Mouse (Mus musculus) midbrain, embryonic 11.5 days (tissue): ENCODE data around the gene Tmem132c. TPM values are rescaled to one million over a fixed set of nuclear protein-coding genes. Genes with fewer than 3 reads are reported as not detected.

ENCODE experiments used
- ATAC-seq: fragments of 200-750 bp; cut with Nextera tagmentation; 2 replicates; pipeline ENCODE4 v1.8.0; 2017; ENCODE audit warnings: moderate TSS enrichment, moderate library complexity; ENCODE audit not compliant: low FRiP score
- DNase-seq: peaks from one replicate; pipeline ENCODE4 v3.0.0; 2015; ENCODE audit warnings: low spot score; ENCODE audit errors: missing footprints
- H3K27ac ChIP-seq: fragments of 300-500 bp; sonication (generic); 2 replicates; pipeline ENCODE4 v1.5.1; 2014; ENCODE audit warnings: low read depth, low read length
- H3K27me3 ChIP-seq: fragments of 300-500 bp; sonication (generic); 2 replicates; pipeline ENCODE4 v1.6.1; 2014; ENCODE audit warnings: mild to moderate bottlenecking, low read length, moderate library complexity, mixed read lengths; ENCODE audit not compliant: control insufficient read depth, insufficient read depth
- H3K36me3 ChIP-seq: fragments of 300-500 bp; sonication (generic); 2 replicates; pipeline ENCODE4 v1.6.1; 2014; ENCODE audit warnings: mild to moderate bottlenecking, low read length, moderate library complexity, mixed read lengths; ENCODE audit not compliant: control insufficient read depth, insufficient read depth
- H3K4me1 ChIP-seq: fragments of 300-500 bp; sonication (generic); 2 replicates; pipeline ENCODE4 v1.6.1; 2014; ENCODE audit warnings: low read length; ENCODE audit not compliant: control insufficient read depth, insufficient read depth
- H3K4me2 ChIP-seq: fragments of 300-500 bp; sonication (generic); 2 replicates; pipeline ENCODE4 v1.6.1; 2014; ENCODE audit warnings: mild to moderate bottlenecking, moderate library complexity
- H3K4me3 ChIP-seq: fragments of 300-500 bp; sonication (generic); 2 replicates; pipeline ENCODE4 v1.5.1; 2014; ENCODE audit warnings: low read depth, low read length
- H3K9ac ChIP-seq: fragments of 300-500 bp; sonication (generic); 2 replicates; pipeline ENCODE4 v1.6.1; 2014; ENCODE audit warnings: low read length
- H3K9me3 ChIP-seq: fragments of 300-500 bp; sonication (generic); 2 replicates; pipeline ENCODE4 v1.6.1; 2016; ENCODE audit warnings: low read length; ENCODE audit not compliant: control insufficient read depth
- WGBS: fragments of 180-500 bp; shearing (Covaris S2); extraction: QIAGEN DNeasy Blood & Tissue Kit; methylation state at CpG from one replicate; pipeline ENCODE4 v1.1.7; 2014; 5-methylcytosine and 5-hydroxymethylcytosine counted together
- polyA plus RNA-seq: library from polyadenylated mRNA; unstranded; fragments of >200 nt; fragmentation: Nextera tagmentation; extraction: Ambion mirVana; gene quantifications from 2 replicates; pipeline ENCODE4 v1.2.1, GENCODE M21; 2014

Tmem132c gene
- polyA plus RNA-seq, 1 experiment from 2014 or later: 16.3 TPM

GRCm38 (mm10) chr5:127583658-127584057 lies 342.1 kb downstream of the Tmem132c start:
- Histone ChIP-seq H3K4me3 (no peak overlapping the region), H3K9me3 (no peaks in the 10 kb centered on the region), H3K4me2 (no peak overlapping the region), H3K36me3 (no peaks in the 10 kb centered on the region), H3K27me3 (no peaks in the 10 kb centered on the region), H3K27ac (no peak overlapping the region), H3K4me1 (no peaks in the 10 kb centered on the region), H3K9ac (no peak overlapping the region)
- peak; percentile 64 for DNase-seq
- 86% methylated on average over 8 of the region's 8 CpGs for WGBS
- no peak for ATAC-seq

GRCm38 (mm10) chr5:127587854-127588253 lies 346.2 kb downstream of the Tmem132c start:
- ATAC-seq (no peak), DNase-seq (no peak)
- Histone ChIP-seq H3K9me3 (no peaks in the 10 kb centered on the region), H3K4me2 (no peak overlapping the region), H3K27me3 (no peaks in the 10 kb centered on the region), H3K36me3 (peaks cover 5% of the 10 kb centered on the region; the same call in 1 of the 2 replicates), H3K4me3 (no peak overlapping the region), H3K4me1 (no peaks in the 10 kb centered on the region), H3K9ac (no peak overlapping the region), H3K27ac (no peak overlapping the region)
- WGBS: 73% methylated on average over 6 of the region's 6 CpGs

GRCm38 (mm10) chr5:127592406-127592805 lies 350.8 kb downstream of the Tmem132c start:
- no peak overlapping the region for H3K9ac ChIP-seq
- DNase-seq (no peak), ATAC-seq (no peak)
- H3K27me3 ChIP-seq: no peaks in the 10 kb centered on the region
- H3K4me3 ChIP-seq: no peak overlapping the region
- no peak overlapping the region for H3K4me2 ChIP-seq
- no peaks in the 10 kb centered on the region for H3K4me1 ChIP-seq
- peaks cover 10% of the 10 kb centered on the region for H3K36me3 ChIP-seq
- no peak overlapping the region for H3K27ac ChIP-seq
- no peaks in the 10 kb centered on the region for H3K9me3 ChIP-seq
- WGBS: 66% methylated on average over 5 of the region's 5 CpGs

GRCm38 (mm10) chr5:127592854-127593253 lies 351.2 kb downstream of the Tmem132c start:
- no peaks in the 10 kb centered on the region for H3K27me3 ChIP-seq
- H3K27ac ChIP-seq: no peak overlapping the region
- ATAC-seq: no peak
- no peaks in the 10 kb centered on the region for H3K4me1 ChIP-seq
- 80% methylated on average over 6 of the region's 6 CpGs for WGBS
- no peak overlapping the region for H3K4me3 ChIP-seq
- H3K36me3 ChIP-seq: peaks cover 10% of the 10 kb centered on the region
- DNase-seq: no peak
- no peak overlapping the region for H3K9ac ChIP-seq
- H3K4me2 ChIP-seq: no peak overlapping the region
- no peaks in the 10 kb centered on the region for H3K9me3 ChIP-seq

- Histone ChIP-seq H3K36me3 (peaks cover 22% of the 10 kb centered on the region), H3K27ac (no peak overlapping the region), H3K4me3 (no peak overlapping the region), H3K4me2 (no peak overlapping the region), H3K4me1 (no peaks in the 10 kb centered on the region), H3K9ac (no peak overlapping the region), H3K9me3 (no peaks in the 10 kb centered on the region), H3K27me3 (no peaks in the 10 kb centered on the region)
- DNase-seq (peak; percentile 72), ATAC-seq (no peak)
- WGBS: 91% methylated on average over 3 of the region's 3 CpGs
These were observed 354.1 kb downstream of the Tmem132c start for GRCm38 (mm10) chr5:127595676-127596075.

GRCm38 (mm10) chr5:127596862-127597261 lies 355.3 kb downstream of the Tmem132c start:
- 96% methylated on average over 7 of the region's 7 CpGs for WGBS
- Histone ChIP-seq H3K27me3 (no peaks in the 10 kb centered on the region), H3K4me2 (no peak overlapping the region), H3K4me3 (no peak overlapping the region), H3K9me3 (no peaks in the 10 kb centered on the region), H3K27ac (no peak overlapping the region), H3K36me3 (peaks cover 26% of the 10 kb centered on the region), H3K4me1 (no peaks in the 10 kb centered on the region), H3K9ac (no peak overlapping the region)
- ATAC-seq (no peak), DNase-seq (no peak)

- no peaks in the 10 kb centered on the region for H3K4me1 ChIP-seq
- no peak overlapping the region for H3K27ac ChIP-seq
- H3K36me3 ChIP-seq: peaks cover 33% of the 10 kb centered on the region
- H3K4me2 ChIP-seq: no peak overlapping the region
- no peaks in the 10 kb centered on the region for H3K27me3 ChIP-seq
- DNase-seq (no peak), ATAC-seq (no peak)
- 88% methylated on average over 5 of the region's 5 CpGs for WGBS
- H3K4me3 ChIP-seq: no peak overlapping the region
- H3K9me3 ChIP-seq: no peaks in the 10 kb centered on the region
- H3K9ac ChIP-seq: no peak overlapping the region
These were observed 361.4 kb downstream of the Tmem132c start for GRCm38 (mm10) chr5:127602996-127603395.

- peaks cover 19% of the 10 kb centered on the region for H3K36me3 ChIP-seq
- ATAC-seq: no peak
- no peak overlapping the region for H3K27ac ChIP-seq
- H3K9ac ChIP-seq: no peak overlapping the region
- H3K27me3 ChIP-seq: no peaks in the 10 kb centered on the region
- WGBS: 83% methylated on average over 2 of the region's 2 CpGs
- H3K9me3 ChIP-seq: no peaks in the 10 kb centered on the region
- peak; percentile 6 for DNase-seq
- no peaks in the 10 kb centered on the region for H3K4me1 ChIP-seq
- no peak overlapping the region for H3K4me3 ChIP-seq
- no peak overlapping the region for H3K4me2 ChIP-seq
These were observed 365.9 kb downstream of the Tmem132c start for GRCm38 (mm10) chr5:127607507-127607906.

GRCm38 (mm10) chr5:127609191-127609714 lies 367.6 kb downstream of the Tmem132c start:
- peaks cover 13% of the 10 kb centered on the region for H3K36me3 ChIP-seq
- H3K4me2 ChIP-seq: no peak overlapping the region
- no peak for ATAC-seq
- H3K27ac ChIP-seq: no peak overlapping the region
- H3K27me3 ChIP-seq: no peaks in the 10 kb centered on the region
- no peaks in the 10 kb centered on the region for H3K4me1 ChIP-seq
- no peak overlapping the region for H3K4me3 ChIP-seq
- 93% methylated on average over 7 of the region's 7 CpGs for WGBS
- H3K9ac ChIP-seq: no peak overlapping the region
- no peaks in the 10 kb centered on the region for H3K9me3 ChIP-seq
- peak; percentile 47 for DNase-seq
